Mouse (Mus musculus): ENCODE data around the gene Ppp6r3.

Gene Ppp6r3

GRCm38 (mm10) chr19:3497216-3497615 is 78.3 kb downstream of the Ppp6r3 start:
- DNase-seq: no peak

DNA sequence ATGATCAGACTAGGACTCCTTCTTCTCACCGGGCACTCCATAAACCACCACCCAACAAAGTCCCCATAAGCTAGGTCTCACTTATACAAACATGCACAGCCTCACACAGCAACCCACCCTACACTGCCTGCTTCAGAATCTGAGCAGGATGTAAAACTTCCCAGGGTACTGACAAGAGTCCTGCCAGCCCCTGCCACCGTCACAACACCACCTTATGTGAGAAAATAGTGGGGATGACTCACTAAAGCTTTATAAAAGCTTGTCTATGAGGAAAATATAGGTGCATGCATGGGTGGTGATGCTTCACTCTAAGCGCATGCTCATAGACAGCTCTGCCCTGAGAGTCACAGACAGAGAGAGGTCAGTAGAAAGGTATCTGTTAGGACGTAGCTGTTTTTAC is 85.7 kb downstream of the Ppp6r3 start:
- no peak for DNase-seq

DNA sequence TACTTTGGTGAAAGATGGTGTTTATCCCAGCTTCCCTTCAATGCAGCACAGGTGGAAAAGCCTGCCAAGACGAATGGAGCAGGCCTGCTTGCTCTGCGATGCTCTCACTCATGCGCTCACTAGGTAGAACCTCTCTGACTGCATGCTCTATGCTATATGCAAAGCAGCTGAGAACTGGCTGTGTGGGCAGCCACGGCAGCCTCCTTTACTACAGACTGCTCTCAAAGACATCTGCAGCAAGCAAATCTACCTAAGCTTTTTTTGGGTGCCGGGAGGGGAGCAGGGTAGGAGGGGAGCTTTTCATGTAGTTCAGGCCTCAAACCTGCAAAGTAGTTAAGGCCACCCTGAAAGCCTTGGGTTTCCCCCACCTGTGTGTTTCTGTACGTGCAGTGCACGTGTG is 92.7 kb downstream of the Ppp6r3 start:
- no peak for DNase-seq

DNA sequence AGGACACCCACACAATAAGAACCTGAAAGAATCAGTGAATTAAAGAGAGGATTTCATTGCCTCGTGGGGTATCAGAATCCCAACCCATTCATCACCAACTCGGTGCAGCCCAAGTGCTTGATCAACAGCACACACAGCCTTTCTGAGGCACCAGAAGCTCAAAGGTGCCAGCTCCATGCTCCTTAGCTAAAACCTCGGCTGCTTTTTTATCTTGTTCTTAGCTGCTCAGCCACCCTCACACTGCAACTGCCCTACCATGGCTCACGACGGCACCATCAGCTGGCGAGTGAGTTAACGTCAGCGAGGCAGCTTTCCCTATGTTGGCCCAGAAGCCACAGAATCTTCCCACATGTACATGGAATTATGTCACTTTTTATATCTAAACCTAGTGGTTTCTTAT is 95.4 kb downstream of the Ppp6r3 start:
- DNase-seq: no peak

GRCm38 (mm10) chr19:3476996-3477395 is 98.6 kb downstream of the Ppp6r3 start:
- DNase-seq: no peak

DNA sequence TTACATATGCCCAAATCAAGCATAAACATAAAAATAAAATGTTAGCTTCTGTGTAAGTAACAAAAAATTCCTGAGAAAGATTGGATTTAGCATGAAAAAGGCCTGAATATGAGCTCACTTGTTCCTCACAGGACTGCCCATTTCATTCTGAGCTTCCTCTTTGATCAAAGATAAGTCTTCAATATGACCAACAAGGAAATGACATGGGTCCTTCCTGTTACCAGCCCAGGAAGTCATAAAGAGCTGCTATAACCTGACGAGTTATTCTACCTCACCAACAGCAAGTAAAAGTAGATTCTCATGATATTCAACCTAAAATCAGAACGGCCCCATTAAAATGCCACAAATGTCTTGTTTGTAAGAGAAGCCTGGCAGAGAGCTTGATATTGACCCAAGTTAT is 104.3 kb downstream of the Ppp6r3 start:
- DNase-seq: no peak

- DNase-seq: no peak
Observed at GRCm38 (mm10) chr19:3467574-3467973, 108.0 kb downstream of the Ppp6r3 start.

DNA sequence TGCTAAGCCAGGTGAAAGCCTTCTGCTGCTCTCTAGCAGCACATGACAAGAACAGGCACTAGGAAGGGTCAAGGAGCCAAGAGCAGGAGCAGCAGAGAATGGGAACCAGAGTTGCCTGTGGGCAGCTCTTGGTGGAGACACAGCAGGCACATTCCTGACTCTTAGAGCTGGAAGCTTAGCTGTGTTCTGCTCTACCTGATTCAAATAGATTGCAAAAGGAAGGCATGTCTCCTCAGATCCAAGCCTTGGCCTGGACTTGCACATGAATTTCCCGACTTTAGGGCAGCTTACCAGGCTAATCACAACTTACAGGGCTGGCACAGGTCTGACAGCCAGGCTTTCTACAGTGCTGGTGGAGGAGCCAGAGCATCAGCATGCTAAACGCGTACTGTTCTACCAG is 115.6 kb downstream of the Ppp6r3 start:
- no peak for DNase-seq

DNA sequence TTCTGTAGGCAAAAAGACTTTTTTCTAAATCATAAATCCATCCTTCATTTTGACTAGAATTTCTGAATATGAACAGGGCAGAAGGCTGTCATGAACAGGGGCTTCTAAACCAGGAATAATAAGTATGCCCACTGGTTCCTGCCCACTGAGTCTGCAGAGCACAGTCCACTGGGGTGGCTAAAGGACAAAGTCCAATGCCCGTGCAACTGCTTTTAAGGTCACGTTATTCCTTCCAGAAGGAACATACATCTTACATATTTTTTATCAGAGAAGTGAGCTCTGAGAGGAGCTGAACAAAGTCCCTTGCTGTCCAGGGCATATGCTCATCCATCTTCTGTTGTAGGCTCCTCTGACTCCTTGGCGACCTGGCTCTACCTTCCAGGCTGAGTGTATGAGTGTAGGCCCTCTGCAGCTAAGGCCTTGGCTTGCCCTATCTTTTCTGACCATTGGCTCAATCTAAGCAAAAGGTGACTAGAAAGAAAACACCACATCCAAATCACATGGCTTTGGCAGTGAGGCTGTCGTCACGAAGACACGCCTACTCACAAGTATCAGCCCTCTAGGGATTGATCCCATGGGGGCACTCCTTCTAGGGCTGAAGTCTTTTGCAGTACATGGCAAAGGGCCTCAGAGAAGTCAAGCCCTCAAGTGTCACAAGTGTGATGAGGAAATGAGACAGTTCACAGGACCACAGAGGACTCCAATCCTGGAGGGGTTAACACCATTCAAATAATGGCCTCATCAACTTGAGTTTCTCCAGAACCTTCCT is 117.0 kb downstream of the Ppp6r3 start:
- no peak for DNase-seq

DNA sequence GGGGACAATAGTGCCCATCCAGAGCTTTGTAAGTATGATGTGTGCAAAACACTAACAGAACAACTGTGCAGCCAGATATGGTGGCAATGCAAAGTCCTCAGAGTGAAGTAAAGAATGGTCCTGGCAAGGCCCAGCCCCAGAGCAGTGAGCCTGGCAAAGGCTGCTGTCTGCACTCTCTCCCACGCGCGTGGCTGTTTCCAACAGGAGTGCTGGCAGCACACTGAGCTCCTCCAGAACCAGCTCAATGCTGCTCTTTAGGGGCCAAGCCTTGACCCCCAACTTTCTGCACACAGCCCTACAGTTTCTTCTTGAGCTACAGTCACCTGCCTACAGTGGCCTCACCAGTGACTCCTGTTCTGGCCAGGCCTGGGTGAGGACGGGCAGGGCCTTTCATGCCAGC is 117.8 kb downstream of the Ppp6r3 start:
- DNase-seq: no peak

GRCm38 (mm10) chr19:3451649-3452048 is 123.9 kb downstream of the Ppp6r3 start:
- no peak for DNase-seq

- DNase-seq: peak; percentile 82
Observed at GRCm38 (mm10) chr19:3451170-3451569, 124.4 kb downstream of the Ppp6r3 start.

- DNase-seq: no peak
Observed at GRCm38 (mm10) chr19:3450714-3451113, 124.8 kb downstream of the Ppp6r3 start.

- DNase-seq: peak; percentile 37
Observed at GRCm38 (mm10) chr19:3449248-3449647, 126.3 kb downstream of the Ppp6r3 start.

- no peak for DNase-seq
Observed at GRCm38 (mm10) chr19:3447348-3447747, 128.2 kb downstream of the Ppp6r3 start.

DNA sequence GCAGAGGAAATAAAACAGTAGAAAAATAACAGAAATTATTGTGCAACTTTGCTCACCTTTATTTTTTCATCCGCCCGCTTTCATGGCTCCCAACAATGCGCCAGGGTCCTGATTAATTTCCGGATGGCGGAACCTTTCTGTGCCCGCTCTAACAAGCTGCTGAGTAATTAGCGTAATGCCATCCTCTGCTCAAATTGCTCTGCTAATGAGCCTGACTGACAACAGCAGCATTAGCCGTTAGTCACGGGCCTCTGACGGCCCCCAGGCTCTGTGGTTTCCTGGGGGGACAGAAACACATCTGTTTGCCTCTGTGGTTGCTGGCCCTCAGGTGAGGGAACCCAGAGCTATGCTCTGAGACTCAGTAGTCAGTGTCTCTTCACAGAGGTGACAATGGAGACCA is 134.5 kb downstream of the Ppp6r3 start:
- no peak for DNase-seq

GRCm38 (mm10) chr19:3440667-3441066 is 134.9 kb downstream of the Ppp6r3 start:
- no peak for DNase-seq

- no peak for DNase-seq
Observed at GRCm38 (mm10) chr19:3437980-3438379, 137.6 kb downstream of the Ppp6r3 start.

DNA sequence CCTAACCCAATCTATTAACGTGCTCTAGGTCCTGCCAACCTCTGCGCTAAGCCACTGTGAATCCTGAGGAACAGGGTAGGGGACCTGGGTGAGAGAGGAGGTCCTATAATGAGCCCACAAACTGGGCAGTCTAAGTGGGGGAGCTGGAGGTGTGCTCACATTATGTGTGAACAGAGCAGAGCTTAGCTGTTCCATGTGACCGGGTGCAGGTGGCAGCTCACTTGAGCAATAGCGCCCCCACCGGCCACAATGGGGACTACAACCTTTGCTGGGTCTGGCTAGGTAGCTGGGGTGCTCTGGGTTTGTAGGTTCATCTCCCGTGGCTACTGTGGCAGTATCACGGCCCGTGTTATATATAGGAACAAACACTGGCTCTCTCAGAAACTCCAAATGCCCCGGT is 138.7 kb downstream of the Ppp6r3 start:
- DNase-seq: peak; percentile 41

GRCm38 (mm10) chr19:3435824-3436223 is 139.7 kb downstream of the Ppp6r3 start:
- no peak for DNase-seq

DNA sequence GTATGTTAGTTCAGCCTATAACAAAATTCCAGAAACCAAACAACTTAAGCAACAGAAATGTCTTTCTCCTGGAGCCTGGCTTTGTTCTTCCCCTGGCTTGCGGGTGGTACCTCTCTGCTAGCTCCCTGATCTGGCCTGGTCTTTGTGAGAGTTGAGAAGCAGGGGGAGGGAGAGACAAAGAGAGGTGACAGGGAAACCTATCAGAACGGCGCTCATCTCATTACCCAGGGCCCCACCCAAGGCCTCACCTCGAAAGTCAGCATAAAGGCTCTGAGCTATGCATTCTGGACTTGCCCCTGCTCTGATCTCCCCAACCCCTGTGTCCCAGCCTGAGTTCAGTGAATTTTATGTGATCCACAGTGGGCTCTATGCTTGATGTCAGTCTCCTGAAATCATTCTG is 140.9 kb downstream of the Ppp6r3 start:
- no peak for DNase-seq

DNA sequence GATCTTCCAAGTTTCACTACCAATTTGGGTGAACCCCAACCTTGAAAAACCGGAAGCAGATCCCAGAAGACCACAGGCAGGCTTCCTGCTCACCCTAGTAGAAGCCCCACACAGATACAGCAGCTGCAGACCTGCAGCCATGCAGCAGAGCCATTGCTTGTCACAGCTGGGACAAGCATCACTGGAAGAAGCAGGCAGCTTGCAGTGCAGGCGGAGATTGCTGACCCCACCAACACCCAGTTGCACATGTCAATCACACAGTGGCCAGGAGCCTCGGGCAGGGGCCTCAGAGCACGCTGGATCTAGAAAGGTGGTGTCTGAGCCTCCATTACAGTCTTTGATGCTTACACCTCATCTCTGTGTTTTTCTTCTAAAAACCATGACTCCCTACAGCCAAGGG is 141.4 kb downstream of the Ppp6r3 start:
- no peak for DNase-seq

DNA sequence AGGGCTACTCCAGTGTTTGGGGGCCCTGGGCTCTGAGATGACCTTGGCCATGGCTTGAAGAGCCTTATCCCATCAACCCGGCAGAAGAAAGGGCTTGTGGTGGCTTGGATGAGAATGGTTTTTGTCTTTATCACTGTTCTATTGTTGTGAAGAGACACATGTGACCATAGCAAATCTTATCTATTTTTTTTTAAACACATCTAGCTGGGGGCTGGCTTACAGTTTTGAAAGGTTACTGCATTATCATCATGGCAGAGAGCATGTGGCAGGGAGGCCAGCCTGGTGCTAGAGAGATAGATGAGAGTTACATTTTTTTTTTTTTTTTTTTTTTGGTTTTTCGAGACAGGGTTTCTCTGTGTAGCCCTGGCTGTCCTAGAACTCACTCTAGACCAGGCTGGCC is 143.6 kb downstream of the Ppp6r3 start:
- DNase-seq: no peak

DNA sequence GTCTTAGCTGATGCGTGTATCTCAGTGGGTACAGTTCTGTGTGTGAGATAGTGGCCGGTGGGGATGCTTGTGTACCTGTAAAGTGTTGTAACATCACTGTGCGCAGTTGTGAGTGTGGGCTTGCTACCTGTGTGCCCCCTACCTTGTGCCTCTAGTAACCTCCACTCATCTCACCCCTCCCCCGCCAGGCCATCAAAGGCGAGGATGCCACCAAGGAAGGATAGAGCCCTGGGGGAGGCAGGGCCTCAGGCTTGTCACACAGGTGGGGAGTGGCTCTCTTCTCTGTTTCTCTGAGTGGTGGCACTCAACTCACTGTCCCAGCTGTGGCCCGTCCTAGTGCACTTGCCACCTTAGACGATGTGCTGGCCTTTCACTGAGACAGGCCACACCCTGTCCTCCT is 144.5 kb downstream of the Ppp6r3 start:
- DNase-seq: no peak

GRCm38 (mm10) chr19:3429156-3429816 is 146.3 kb downstream of the Ppp6r3 start:
- peak; percentile 22 for DNase-seq
